Mouse (Mus musculus) ES-E14 (cell line): Measurements from ENCODE around the gene Tmem175. TPM values are rescaled to one million over a fixed set of nuclear protein-coding genes. Genes with fewer than 3 reads are reported as not detected.

ENCODE experiments used
- DNase-seq: peaks from one replicate; pipeline ENCODE4 v3.0.0-alpha.2; 2013; ENCODE audit warnings: low read depth, low spot score
- H3K27ac ChIP-seq: 2 replicates; pipeline ENCODE4 v1.5.1; 2012; ENCODE audit warnings: low read depth, mild to moderate bottlenecking, low read length, moderate library complexity, mixed read lengths; ENCODE audit not compliant: poor library complexity, insufficient read depth, severe bottlenecking
- H3K36me3 ChIP-seq: 2 replicates; pipeline ENCODE4 v1.6.1; 2012; ENCODE audit warnings: mild to moderate bottlenecking, low read length, moderate library complexity, mixed read lengths; ENCODE audit not compliant: control insufficient read depth, poor library complexity, insufficient read depth, severe bottlenecking
- H3K4me1 ChIP-seq, 2 experiments: fragments of 150-350 bp in 1 of 2; sonication (generic) in 1 of 2; 2 replicates each; pipeline ENCODE4 v1.6.1; 2012; ENCODE audit warnings: low read length in 2 of 2, mild to moderate bottlenecking in 1 of 2, mixed read lengths in 1 of 2; ENCODE audit not compliant: control insufficient read depth in 2 of 2, insufficient read depth in 2 of 2, poor library complexity in 1 of 2
- H3K4me3 ChIP-seq, 2 experiments: fragments of 150-350 bp in 1 of 2; sonication (generic) in 1 of 2; 2 replicates each; pipeline ENCODE4 v1.5.1; 2012; ENCODE audit warnings: low read length in 2 of 2, low read depth in 1 of 2, mild to moderate bottlenecking in 1 of 2, mixed read lengths in 1 of 2; ENCODE audit not compliant: insufficient read depth in 1 of 2, poor library complexity in 1 of 2, severe bottlenecking in 1 of 2
- H3K9ac ChIP-seq: 2 replicates; pipeline ENCODE4 v1.6.1; 2012; ENCODE audit warnings: low read depth, mild to moderate bottlenecking, low read length, mixed read lengths; ENCODE audit not compliant: poor library complexity, insufficient read depth, severe bottlenecking
- H3K9me3 ChIP-seq: fragments of 150-350 bp; sonication (generic); 2 replicates; pipeline ENCODE4 v1.6.1; 2012; ENCODE audit warnings: low read depth, mild to moderate bottlenecking, low read length; ENCODE audit not compliant: control insufficient read depth, insufficient read depth
- CHD2 ChIP-seq: IDR thresholded peaks from 2 replicates; pipeline ENCODE4 v1.6.1; 2014; ENCODE audit warnings: mild to moderate bottlenecking, low read depth, low read length, inconsistent platforms
- HCFC1 ChIP-seq: IDR thresholded peaks from 2 replicates; pipeline ENCODE4 v1.6.1; 2012; ENCODE audit warnings: low read length, inconsistent platforms, borderline replicate concordance; ENCODE audit not compliant: insufficient read depth
- MAFK ChIP-seq: IDR thresholded peaks from 2 replicates; pipeline ENCODE4 v1.6.1; 2014; ENCODE audit warnings: mild to moderate bottlenecking, low read depth, low read length, inconsistent platforms; ENCODE audit not compliant: insufficient read depth
- ZC3H11A ChIP-seq: IDR thresholded peaks from 2 replicates; pipeline ENCODE4 v1.6.1; 2012; ENCODE audit warnings: low read depth, mild to moderate bottlenecking, inconsistent platforms, low read length, borderline replicate concordance
- ZNF384 ChIP-seq: IDR thresholded peaks from 2 replicates; pipeline ENCODE4 v1.6.1; 2012; ENCODE audit warnings: low read depth, low read length, inconsistent platforms
- in situ Hi-C, 2 experiments: fragments of 600-800 bp; cut with MboI; formaldehyde crosslinking; loops; one replicate each; pipeline ENCODE4 v1.15.1; 2025; ENCODE audit warnings: low sequenced_read_pairs in 2 of 2, inconsistent platforms in 1 of 2; ENCODE audit not compliant: unreplicated experiment in 2 of 2
- total RNA-seq: library from RNA; depleted of rRNA; stranded (reverse); fragments of 300-350 nt; gene quantifications from 2 replicates; pipeline ENCODE4 v1.2.3, GENCODE M21; 2012

The Tmem175 gene
- total RNA-seq, 1 experiment, result 14.1 TPM

- H3K27ac ChIP-seq, result no peak overlapping the region
- TF ChIP-seq CHD2 (no peak), ZC3H11A (no peak), HCFC1 (no peak), ZNF384 (no peak), MAFK (no peak)
- H3K4me3 ChIP-seq, result peak overlapping the region; percentile 55 to 58
- no peak overlapping the region; the same call in 1 of the 2 replicates for H3K9ac ChIP-seq
- H3K36me3 ChIP-seq, result no peaks in the 10 kb centered on the region; the same call in 1 of the 2 replicates
- in situ Hi-C loops, result no loop called here
- no peaks in the 10 kb centered on the region for H3K9me3 ChIP-seq
- DNase-seq, result no peak
- H3K4me1 ChIP-seq, result peaks cover 0 to 12% of the 10 kb centered on the region in 2 experiments; a peak in 2 of 4 replicates
Measured at GRCm38 (mm10) chr5:108676772-108677498, 47.4 kb downstream of the Tmem175 start.

- peak overlapping the region; percentile 67; the same call in 1 of the 2 replicates for H3K27ac ChIP-seq
Measured at GRCm38 (mm10) chr5:108677605-108678295, 48.2 kb downstream of the Tmem175 start.

GRCm38 (mm10) chr5:108678296-108678854 is 48.8 kb downstream of the Tmem175 start:
- in situ Hi-C loops, result no loop called here
- Histone ChIP-seq H3K27ac (no peak overlapping the region), H3K9me3 (no peaks in the 10 kb centered on the region), H3K4me1 (peaks cover 0 to 12% of the 10 kb centered on the region in 2 experiments; a peak in 2 of 4 replicates), H3K36me3 (no peaks in the 10 kb centered on the region), H3K9ac (no peak overlapping the region), H3K4me3 (no peak overlapping the region)
- DNase-seq, result no peak
- TF ChIP-seq ZC3H11A (no peak), MAFK (no peak), CHD2 (no peak), HCFC1 (no peak), ZNF384 (no peak)

More at GRCm38 (mm10) chr5:108677605-108678295, 48.2 kb downstream of the Tmem175 start:
- Histone ChIP-seq H3K4me1 (peaks cover 0 to 12% of the 10 kb centered on the region in 2 experiments; a peak in 2 of 4 replicates), H3K36me3 (no peaks in the 10 kb centered on the region), H3K9me3 (no peaks in the 10 kb centered on the region), H3K4me3 (peak overlapping the region; percentile 55 to 58), H3K9ac (peak overlapping the region; percentile 54)
- TF ChIP-seq CHD2 (no peak), HCFC1 (no peak), MAFK (no peak), ZNF384 (no peak), ZC3H11A (no peak)
- in situ Hi-C loops, result no loop called here
- peak; percentile 53 for DNase-seq

GRCm38 (mm10) chr5:108679909-108680308 is 50.3 kb downstream of the Tmem175 start:
- H3K9me3 ChIP-seq, result no peaks in the 10 kb centered on the region

More at GRCm38 (mm10) chr5:108679909-108680308, 50.3 kb downstream of the Tmem175 start:
- TF ChIP-seq CHD2 (no peak), ZNF384 (no peak), HCFC1 (no peak), MAFK (no peak), ZC3H11A (no peak)
- no peak overlapping the region for H3K27ac ChIP-seq
- peaks cover 0 to 12% of the 10 kb centered on the region in 2 experiments; a peak in 2 of 4 replicates for H3K4me1 ChIP-seq
- H3K9ac ChIP-seq, result no peak overlapping the region
- in situ Hi-C loops, result no loop called here
- no peak for DNase-seq
- H3K36me3 ChIP-seq, result no peaks in the 10 kb centered on the region
- H3K4me3 ChIP-seq, result no peak overlapping the region
